Mouse (Mus musculus) Muller cell, postnatal 12 days (primary cell): ENCODE results near the gene Olfr992.
"Not testable (repeated sequence)": the region's sequence is repeated elsewhere in the genome, so short reads cannot be mapped to it uniquely, and the experiment has no call there.

Experiments
- DNase-seq: peaks from one replicate; pipeline ENCODE4 v3.0.0-alpha.2; 2015; ENCODE audit errors: inconsistent ontology term

The Olfr992 gene

DNA sequence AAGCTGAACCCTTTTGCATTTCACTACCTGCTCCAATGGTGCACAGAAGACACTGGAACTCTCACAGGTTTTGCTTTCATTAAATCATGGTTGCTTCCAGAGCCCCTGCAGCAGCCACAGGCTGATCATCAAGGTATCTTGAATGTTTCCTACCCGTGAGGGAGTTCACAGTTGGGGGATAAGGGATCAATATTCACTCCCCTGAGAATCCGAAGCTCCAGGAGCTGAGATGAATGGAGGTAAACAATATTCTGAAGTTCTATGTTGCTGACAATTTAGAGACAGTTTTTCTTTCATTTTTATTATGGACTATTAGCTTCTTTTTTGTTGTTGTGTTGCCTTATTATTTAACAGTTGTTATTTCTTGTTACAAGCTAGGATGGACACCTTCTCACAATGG is at the start of gene Olfr992:
Gene Olfr992, minus strand, starts transcription at position 101 of the 400 bp plus-strand sequence.
- DNase-seq = no peak

DNA sequence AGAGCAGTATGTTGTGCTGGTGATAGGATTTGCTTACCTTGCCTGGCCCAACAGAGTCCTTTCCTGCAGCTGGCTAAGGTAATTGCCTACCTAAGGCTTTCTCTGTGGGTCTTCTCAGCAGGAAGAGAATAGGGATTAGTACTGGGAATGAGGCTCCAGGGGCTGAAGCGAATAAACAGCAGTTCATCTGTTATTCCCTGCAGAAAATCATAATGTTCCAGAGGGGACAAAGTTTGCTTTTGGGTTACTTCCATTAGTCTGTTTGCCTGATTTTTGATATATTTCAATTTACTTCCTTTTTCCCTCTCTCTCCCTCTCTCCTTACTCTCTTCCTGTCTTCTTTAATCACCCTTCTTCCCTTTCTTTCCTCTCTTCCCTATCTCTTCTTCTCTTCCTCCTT is 34.3 kb upstream of the Olfr992 start, which contains the start of gene Olfr995:
Gene Olfr995, minus strand, starts transcription at position 101 of the 400 bp plus-strand sequence.
- DNase-seq = no peak

DNA sequence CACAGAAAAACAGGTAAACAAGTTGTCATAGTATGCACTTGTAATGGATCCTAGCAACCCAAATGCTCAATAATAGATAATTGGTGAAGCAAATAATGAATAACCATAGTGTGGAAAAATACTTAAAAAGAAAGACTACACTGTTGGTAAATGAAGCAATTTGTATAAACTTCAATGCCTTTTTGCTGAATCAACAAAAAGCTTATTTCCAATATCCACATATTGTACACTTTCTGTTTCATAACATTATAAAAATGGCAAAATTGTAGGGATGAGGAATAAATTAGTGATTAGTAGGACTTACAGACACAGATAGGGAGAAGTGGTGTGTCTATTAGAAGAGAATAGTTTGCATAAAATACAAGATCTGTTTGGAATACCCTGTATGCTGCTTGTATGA is 33.3 kb upstream of the Olfr992 start:
- DNase-seq = no peak

DNA sequence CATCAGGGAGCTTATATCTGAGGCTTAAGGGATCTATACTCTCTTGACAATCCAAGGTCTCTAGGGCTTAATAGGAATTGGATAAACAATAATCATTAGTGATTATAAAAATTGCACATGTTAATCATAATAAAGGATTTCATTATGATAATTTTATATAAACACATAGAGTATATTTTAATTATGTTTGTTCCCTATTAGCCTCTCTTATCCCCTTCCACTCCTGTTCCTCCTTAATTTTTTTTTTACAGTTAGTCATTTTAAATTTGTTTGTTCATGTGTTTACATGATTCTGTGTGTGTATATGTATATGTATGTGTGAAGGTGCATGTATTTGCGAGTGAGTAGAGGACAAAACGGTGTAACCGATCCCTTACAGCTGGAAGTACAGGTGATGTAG is 27.1 kb upstream of the Olfr992 start, which contains the start of gene Olfr994:
Gene Olfr994, minus strand, starts transcription at position 101 of the 400 bp plus-strand sequence.
- DNase-seq = no peak

DNA sequence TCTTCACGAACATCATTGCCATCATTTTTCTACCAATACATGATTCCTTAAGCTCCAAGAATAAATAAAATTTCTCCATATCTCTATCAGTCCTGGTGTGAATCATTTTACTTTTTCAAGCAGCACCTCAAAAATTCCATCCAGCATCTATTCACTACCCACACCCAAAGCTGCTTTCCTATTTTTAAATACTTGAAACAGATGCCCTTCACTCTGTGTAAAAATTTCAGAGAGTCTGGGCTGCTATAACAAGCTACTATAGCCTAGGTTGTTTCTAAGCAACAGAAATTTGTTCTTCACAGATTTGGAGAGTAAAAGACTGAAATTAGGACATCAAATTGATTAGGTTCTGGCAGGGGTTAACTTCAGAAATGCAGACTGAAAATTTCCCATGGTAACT is 16.6 kb upstream of the Olfr992 start:
- DNase-seq = no peak

DNA sequence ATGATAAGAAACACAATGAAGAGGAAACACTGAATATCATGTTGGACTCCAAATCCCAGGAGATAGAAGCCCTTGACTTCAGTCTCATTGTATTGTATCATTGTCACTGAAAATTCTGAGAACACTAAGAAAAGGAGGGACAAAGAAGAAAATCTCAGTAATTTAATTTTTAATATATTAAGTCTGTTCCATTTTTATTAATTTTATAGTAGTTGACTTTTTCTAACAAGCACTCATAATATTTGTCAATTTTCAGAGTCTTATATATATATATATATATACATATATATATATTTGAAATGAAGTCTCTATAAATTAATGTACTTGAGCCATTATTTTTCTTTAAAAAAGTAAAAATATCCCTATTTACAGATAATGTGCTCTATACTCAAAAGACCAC is 5.5 kb upstream of the Olfr992 start, which contains the start of gene Olfr993:
Gene Olfr993, minus strand, starts transcription at position 101 of the 400 bp plus-strand sequence.
- no peak for DNase-seq

DNA sequence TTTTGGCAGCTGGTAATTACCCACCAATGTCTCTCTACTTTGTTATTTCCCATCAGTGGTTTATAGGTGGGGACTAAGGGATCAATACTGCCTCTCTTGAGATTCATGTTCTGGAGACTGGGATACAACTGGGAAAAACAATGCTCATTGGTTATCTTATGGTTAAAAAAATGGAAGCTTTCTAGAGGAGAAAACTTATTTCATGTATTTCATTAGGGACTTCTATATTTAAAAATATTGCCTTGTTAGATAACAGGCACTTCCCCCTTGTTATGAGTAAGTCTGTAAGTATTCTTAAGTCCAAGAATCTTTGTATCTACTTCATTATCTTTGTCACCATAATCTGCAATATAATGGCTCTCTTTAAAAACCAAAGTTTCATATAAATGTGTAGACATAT is 46.1 kb downstream of the Olfr992 start, which contains the start of gene Olfr988:
Gene Olfr988, minus strand, starts transcription at position 101 of the 400 bp plus-strand sequence.
- DNase-seq = not testable (repeated sequence)
